In genomic region chr15:62282646-62283045, GRCm38 (mm10) we compare ENCODE assay signal across 22 mouse cellular contexts.
DNase-seq lines count a peak whose midpoint lies in the region; ATAC-seq lines count a peak whose summit lies in the region.
"Had no signal": no experiment of that assay in that cellular context is flagged by ENCODE, and none has a peak within 500 bp of the region (broad histone marks: within the 10 kb centered on the region; RNA-seq: fewer than 3 reads in every experiment).

No protein-coding gene starts in this region.

- no peak overlapping the region for H3K9ac ChIP-seq in kidney, embryonic 15.5 days
- H3K9ac ChIP-seq in lung, embryonic 15.5 days: no peak overlapping the region
- H3K9ac ChIP-seq: embryonic facial prominence, embryonic 13.5 days; hindbrain, embryonic 14.5 days; limb, embryonic 15.5 days; liver, embryonic 13.5 days had no signal

- H3K4me2 ChIP-seq in kidney, embryonic 15.5 days: no peak overlapping the region
- no peak overlapping the region for H3K4me2 ChIP-seq in lung, embryonic 15.5 days
- H3K4me2 ChIP-seq: embryonic facial prominence, embryonic 13.5 days; hindbrain, embryonic 14.5 days; limb, embryonic 15.5 days; liver, embryonic 13.5 days had no signal

- no peak for ATAC-seq in kidney, embryonic 15.5 days (replicated peaks; ENCODE audit: low FRiP score)
- no peak for ATAC-seq in lung, embryonic 15.5 days (ENCODE audit: borderline replicate concordance, extremely low read depth, low FRiP score, low TSS enrichment)
- ATAC-seq: forebrain, embryonic 16.5 days; intestine, postnatal 0 days had no signal

- peak overlapping the region; percentile 41; the same call in 1 of the 2 replicates for H3K27ac ChIP-seq in kidney, embryonic 15.5 days
- peak overlapping the region; percentile 42; the same call in 1 of the 2 replicates for H3K27ac ChIP-seq in lung, embryonic 15.5 days
- H3K27ac ChIP-seq: embryonic facial prominence, embryonic 13.5 days; gastrocnemius, adult 2 months; hindbrain, embryonic 14.5 days; limb, embryonic 10.5 days; limb, embryonic 15.5 days; liver, embryonic 13.5 days; macrophage had no signal

- no peaks in the 10 kb centered on the region for H3K36me3 ChIP-seq in kidney, embryonic 15.5 days
- no peaks in the 10 kb centered on the region for H3K36me3 ChIP-seq in lung, embryonic 15.5 days
- H3K36me3 ChIP-seq: embryonic facial prominence, embryonic 13.5 days; limb, embryonic 10.5 days; limb, embryonic 15.5 days; liver, embryonic 13.5 days had no signal

- H3K4me1 ChIP-seq in kidney, embryonic 15.5 days: peaks cover 37% of the 10 kb centered on the region
- peaks cover 31% of the 10 kb centered on the region for H3K4me1 ChIP-seq in lung, embryonic 15.5 days

- intact Hi-C loops in left cerebral cortex, postnatal 4 days (cut with DNase I): no loop called here

- peak; percentile 16 to 42 for DNase-seq in adrenal gland, postnatal 36 days
- no peak for DNase-seq in adrenal gland, postnatal 4 days (ENCODE audit: low spot score in 2 of 2)
- DNase-seq in kidney, adult 18-20 months: no peak
- no peak for DNase-seq in lung, postnatal 14 days
- no peak for DNase-seq in left cerebral cortex, postnatal 4 days
- DNase-seq: cerebellum, adult 18-20 months; gastrocnemius, adult 2 months; layer of hippocampus, postnatal 36 days; liver, embryonic 13.5 days; midbrain, embryonic 14.5 days; thymus, adult 2 months; thymus, postnatal 36 days had no signal

- 36% methylated on average over 9 of the region's 9 CpGs for WGBS in kidney, embryonic 15.5 days
- 45% methylated on average over 9 of the region's 9 CpGs for WGBS in lung, embryonic 15.5 days

- H3K27me3 ChIP-seq in kidney, embryonic 15.5 days: no peaks in the 10 kb centered on the region
- H3K27me3 ChIP-seq in lung, embryonic 15.5 days: no peaks in the 10 kb centered on the region
- H3K27me3 ChIP-seq: embryonic facial prominence, embryonic 13.5 days; limb, embryonic 15.5 days; liver, embryonic 13.5 days had no signal

- no peaks in the 10 kb centered on the region for H3K9me3 ChIP-seq in kidney, embryonic 15.5 days (replicated peaks)
- no peaks in the 10 kb centered on the region for H3K9me3 ChIP-seq in lung, embryonic 15.5 days
- H3K9me3 ChIP-seq: embryonic facial prominence, embryonic 13.5 days; limb, embryonic 10.5 days; limb, embryonic 15.5 days; liver, embryonic 13.5 days had no signal

- H3K4me3 ChIP-seq in kidney, embryonic 15.5 days (replicated peaks): no peak overlapping the region
- no peak overlapping the region for H3K4me3 ChIP-seq in lung, embryonic 15.5 days
- H3K4me3 ChIP-seq: embryonic facial prominence, embryonic 13.5 days; erythroblast, embryonic 14.5 days; gastrocnemius, adult 2 months; limb, embryonic 10.5 days; limb, embryonic 15.5 days; liver, embryonic 13.5 days had no signal

Comparison
In these comparisons a context has a peak if more than half of its experiments do, and no peak if none do; other contexts are left out.
1. DNase-seq: peak in adrenal gland, postnatal 36 days (2 of 2); none in adrenal gland, postnatal 4 days (0 of 2), kidney, adult 18-20 months (single experiment), lung, postnatal 14 days (single experiment) and left cerebral cortex, postnatal 4 days (single experiment).